Mouse (Mus musculus) gastrocnemius, postnatal 4 days (tissue): ENCODE measurements around the gene Cacna1d. TPM values are rescaled to one million over a fixed set of nuclear protein-coding genes. Genes with fewer than 3 reads are reported as not detected.

Source experiments
- DNase-seq, 2 experiments: peaks; one replicate each; pipeline ENCODE4 v3.0.0; 2021 to 2022; ENCODE audit warnings: low spot score in 2 of 2, mixed read lengths in 2 of 2
- long read RNA-seq, 2 experiments: library from polyadenylated mRNA; stranded (forward); transcript quantifications; one replicate each; pipeline ENCODE4 v2.0.0; 2021
- total RNA-seq, 2 experiments: library from RNA; stranded (reverse); gene quantifications; 2 replicates each; pipeline ENCODE4 v1.2.3; 2021

Cacna1d gene
- 1 to 10 TPM; 2.5 TPM for total RNA-seq
- long read RNA-seq, experiment 1, partial matches to known transcripts: 1 of 2 reads
- long read RNA-seq, experiment 1, other reads (novel, unspliced or antisense): 1 of 2 reads
- long read RNA-seq, experiment 2: 0 reads

DNA sequence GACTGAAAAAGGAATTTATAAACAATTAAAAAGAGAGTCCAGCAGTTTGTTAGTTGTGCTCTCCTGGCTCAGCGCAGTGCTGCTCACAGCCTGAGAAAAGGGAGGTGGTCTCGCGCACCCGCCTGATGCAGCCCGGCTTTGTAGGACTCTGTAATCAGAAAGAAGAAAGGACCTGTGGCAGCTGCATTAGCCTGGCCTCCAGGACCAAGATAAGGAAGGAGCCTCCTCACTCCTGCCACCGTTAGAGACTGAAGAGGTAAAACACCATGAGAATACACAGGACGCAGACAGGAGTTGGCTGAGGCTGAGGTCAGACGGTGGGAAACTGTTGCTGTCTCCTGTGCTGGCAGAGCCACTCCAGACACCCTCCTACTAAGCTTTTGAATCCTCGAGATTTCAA, at the start of gene Cacna1d:
TSS of gene Cacna1d (minus strand) at position 114 of the 400 bp plus-strand sequence.
- DNase-seq: no peak

DNA sequence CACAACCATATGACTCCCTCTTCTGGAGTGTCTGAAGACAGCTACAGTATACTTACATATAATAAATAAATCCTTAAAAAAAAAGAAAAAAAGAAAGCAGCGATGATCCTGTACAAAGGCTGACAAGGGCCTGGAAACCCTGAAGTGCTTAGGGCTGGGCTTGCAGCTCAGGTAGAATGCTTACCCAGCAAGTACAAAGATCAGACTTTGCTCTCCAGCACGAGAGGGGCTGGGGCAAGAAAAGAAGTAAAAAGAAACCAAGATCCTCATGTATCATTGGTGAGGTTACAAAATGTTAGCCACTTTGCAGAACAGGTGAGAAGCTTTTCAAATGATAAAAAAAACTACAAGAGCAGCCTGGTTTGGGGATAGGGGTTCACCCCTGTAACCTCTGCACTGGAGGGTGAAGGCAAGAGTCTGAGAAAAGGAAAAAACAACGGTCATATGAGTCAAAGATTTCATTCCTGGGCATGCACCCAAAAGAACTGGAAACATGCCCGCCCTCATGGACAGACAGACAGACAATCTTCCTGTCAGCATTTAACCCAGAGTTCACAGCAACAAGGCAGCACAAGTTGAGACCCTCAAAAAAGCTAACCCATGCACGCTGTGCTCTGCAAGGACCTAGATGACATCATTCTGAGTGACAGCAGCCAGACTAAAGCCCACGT, 42.7 kb upstream of the Cacna1d start:
- no peak for DNase-seq

DNA sequence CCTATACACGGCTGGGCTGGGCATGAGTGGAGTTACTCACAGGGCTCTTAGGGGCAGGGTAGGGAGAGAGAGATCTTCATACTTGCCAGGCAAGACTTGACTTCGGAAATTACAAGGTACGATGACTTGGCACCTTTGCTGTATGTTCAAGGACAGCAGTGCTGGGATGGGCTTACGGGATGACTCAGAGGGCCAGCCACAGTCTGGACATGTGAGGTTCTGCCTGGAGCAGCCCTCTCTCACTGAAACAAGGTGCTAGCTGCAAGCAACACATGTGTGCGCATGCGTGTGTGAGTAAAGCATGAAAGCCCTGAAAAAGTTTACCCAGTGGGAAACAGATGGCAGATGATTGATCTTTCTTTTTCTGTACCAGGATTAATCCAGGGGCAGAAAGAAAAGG, 40.6 kb upstream of the Cacna1d start:
- DNase-seq: no peak

DNA sequence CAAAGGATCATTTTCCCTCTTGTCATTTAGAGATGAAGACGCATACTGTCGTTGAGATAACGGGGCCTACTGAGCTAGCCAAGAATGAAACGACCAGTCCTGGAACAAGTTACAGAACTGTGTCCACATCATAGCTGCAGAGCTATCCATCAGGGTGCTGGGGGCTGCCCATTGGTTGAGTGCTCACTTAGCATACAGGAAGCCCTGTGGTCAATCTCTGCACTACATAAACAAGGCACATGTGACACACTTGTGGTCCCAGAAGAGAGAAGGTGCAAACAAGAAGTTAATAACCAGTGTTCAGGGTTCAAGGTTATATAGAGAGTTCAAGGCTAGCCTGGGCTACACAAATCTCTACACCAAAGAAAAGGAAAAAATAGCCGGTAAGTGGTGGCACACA, 40.2 kb upstream of the Cacna1d start:
- DNase-seq: no peak

DNA sequence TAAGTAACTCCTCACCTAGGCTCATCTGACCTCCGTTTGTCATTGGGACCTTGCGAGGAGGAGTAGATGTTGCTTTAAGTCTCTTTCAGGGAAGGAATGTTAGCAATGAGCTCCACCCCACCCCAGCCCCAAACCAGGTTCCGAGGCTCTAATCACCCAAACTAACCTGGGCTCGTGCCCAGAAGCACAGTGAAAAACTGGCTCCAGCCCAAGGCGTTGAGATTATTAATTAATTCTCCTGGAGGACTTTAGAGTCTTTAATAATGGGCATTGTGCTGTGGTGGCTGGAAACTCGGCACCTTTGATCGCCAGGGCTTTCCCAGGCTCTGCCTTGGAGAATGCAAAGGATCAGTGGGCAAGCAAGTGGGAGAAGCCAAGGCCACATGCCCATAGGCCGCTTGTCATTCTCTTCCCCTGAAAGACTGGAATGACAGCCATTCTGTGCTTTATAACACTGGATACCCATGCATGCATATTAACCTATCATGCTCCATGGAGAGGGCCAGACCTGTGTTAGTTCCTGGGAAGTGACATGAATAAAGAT, 39.5 kb upstream of the Cacna1d start:
- DNase-seq: no peak

DNA sequence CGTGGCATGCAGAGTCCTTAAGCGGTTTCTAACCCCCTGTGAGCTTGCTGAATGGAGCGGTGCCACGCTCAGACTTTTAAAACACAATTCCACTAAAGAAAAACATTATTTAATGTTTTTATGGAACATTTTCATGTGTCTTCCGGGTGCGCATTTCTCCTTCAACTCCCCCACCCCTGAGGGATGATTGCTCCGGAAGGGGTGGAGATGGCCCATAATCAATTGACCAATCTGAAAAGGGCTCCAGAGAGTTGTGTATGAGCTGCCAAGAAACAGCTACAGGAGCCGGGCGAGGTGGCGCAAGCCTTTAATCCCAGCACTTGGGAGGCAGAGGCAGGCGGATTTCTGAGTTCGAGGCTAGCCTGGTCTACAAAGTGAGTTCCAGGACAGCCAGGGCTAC, 38.2 kb upstream of the Cacna1d start:
- no peak for DNase-seq

DNA sequence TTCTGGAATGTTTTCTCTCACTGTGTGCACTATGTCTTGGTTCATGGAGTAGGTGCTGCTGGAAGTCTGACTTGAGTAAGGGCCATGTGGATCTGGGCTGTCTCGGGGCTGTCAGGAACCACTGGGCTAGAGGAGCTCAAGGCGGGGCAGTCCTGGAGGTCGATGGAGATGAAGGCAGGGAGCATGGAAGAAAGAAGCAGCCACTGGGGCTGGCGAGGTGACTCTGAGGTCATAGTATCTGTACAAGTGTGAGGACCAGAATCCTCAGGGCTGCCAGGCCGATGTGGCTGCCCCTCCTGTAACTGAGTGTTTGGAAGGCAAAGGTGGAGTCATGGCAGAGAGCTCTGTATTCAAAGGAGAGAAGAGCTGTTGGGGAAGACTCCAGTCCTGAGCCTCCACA, 37.7 kb upstream of the Cacna1d start:
- DNase-seq: no peak

DNA sequence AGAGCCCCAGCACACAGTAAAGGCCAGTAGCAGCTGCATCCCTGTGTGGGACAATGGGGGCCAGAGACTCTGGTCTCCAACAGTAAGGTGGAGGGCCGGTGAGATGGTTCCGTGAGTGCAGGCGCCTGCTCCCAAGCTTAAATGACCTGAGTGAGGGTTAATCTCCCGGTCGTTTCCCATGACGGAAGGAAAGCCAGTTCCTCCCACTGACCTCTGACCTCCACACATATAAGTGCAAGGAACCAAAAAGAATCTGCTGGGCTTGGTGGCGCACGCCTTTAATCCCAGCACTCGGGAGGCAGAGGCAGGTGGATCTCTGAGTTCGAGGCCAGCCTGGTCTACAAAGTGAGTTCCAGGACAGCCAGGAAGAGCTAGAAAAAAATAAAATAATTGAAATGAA, 37.1 kb upstream of the Cacna1d start:
- DNase-seq: no peak

DNA sequence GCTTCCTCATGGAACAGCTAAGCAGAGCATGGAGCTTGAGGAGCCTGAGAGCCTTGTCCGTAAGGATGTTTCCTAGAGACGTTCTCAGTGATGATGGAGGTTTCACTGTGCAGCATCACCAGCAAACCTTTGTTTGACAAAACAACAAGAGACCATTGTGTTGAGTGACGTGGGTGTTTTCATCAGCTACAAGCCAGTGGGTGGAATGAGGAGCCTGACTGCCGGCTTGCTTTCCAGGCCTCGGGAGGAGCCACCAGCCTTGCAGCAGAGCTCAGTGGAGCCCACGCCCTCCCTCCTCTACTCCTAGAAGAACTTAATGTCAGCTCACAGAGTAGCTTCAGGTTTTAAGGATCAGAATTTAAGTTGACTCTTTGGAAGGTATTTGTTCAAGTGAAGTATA, 32.1 kb upstream of the Cacna1d start:
- DNase-seq: no peak

DNA sequence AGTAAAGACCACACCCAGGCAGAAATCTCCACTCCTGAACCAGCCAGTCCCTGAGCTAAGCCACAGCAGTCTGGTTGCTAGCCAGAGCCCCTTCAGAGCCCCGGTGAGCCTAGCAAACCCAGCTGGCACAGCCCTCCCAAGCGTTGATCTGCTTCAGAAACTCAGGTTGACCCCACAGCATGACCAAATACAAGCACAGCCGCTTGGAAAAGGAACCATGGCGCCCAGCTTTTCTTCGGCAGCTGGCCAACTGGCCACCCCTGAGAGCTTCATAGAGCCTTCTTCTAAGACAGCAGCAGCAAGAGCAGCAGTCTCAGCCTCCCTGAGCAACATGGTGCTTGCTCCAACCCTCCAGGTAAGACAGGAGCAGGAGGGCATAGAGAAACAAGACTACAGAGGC, 28.1 kb upstream of the Cacna1d start:
- no peak for DNase-seq

DNA sequence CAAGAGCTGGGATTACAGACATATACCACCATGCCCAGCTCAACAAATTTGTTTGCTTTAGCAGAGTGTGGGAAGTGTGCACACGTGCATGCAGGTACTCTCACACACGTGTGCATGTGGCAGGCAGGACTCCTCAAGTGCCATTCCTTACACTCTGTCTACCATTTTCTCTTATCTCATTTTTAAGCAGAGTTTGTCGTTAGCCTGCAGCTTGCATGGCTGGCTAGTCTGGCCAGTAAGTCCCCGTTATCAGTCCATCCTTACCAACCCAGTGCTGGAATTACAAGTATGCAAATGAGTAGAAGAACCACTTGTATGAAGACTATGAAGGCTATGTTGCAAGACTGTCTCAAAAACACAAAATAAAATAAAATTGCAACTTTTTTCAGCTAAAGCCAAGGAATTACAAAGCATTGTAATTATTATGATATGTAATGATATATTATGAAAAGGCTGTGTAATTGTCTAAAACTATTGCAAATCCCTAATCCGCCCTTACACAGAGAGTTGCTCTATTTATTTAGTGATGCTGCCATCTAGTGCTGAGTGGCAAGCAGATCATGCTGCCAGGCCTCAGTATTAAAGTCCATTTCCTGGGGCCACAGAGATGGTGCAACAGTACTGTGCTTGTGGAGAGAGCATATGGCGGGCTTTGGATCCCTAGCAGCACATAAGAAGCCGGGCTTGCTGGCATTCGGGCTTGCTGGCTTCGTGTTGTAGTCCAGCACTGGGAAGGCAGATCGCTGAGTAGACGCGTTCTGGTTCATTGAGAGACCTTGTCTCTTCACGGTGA, 24.9 kb upstream of the Cacna1d start:
- no peak for DNase-seq

DNA sequence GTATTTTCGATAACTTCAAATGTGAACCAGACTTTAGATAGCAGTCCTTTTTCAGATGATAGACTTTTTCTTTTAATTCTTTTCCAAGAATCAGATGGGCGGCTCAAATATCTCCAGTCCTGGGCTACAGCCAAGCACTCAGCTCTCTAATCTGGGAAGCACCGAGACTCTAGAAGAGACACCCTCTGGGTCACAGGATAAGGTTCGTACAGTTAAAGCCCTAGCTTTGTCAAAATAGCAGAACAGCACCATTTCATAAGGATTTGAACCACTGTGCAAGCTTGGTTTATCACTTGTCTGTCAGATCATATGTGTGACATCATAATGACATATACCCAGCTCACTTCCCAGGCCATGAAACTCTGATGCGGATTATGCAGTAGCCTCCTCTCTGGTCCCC, 21.6 kb upstream of the Cacna1d start:
- DNase-seq: no peak

DNA sequence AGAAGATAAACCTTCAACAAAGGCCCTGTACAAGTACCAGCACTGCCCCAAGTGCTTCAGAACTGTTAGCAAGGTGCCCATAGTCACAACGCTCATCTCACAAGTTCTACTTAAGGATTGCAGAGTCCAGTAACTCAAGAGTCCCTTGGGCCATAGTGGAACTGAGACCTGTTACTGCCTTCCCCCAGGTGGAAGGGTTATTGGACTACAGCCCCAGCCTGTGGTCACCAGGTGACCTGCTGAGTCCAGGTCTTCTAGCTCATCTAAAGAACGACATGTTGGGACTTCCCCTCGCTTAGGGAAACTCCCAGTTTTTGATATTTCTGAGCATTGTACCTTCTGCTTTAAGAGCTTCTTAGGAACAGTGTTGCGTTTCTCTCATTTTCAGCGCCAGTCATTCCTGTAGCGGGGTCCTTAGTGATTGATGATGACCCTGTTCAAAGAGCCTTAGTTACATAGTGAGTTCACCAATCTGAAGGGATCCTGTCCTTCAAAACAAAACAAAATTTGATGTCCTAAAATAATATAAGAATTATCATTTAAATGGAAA, 19.0 kb upstream of the Cacna1d start:
- DNase-seq: no peak

DNA sequence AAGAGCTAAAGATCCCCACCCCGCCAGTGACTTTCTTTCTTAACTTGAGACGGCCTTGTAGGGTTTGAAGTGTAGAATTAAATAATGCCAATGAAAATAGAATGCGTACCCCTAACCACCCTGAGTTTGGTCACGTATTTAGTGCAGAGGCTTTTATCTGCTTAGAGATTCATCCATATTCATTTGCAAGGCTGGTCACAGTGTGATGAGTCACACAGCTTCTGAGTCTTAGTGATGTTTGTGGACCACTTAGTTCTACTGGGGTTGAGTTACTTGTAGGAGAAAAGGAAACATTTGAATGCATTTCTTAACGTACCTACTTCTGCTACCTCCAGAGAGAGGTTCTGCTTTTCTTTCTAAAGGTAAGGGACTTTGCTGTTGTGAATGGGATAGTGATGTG, 13.7 kb upstream of the Cacna1d start:
- DNase-seq: no peak

DNA sequence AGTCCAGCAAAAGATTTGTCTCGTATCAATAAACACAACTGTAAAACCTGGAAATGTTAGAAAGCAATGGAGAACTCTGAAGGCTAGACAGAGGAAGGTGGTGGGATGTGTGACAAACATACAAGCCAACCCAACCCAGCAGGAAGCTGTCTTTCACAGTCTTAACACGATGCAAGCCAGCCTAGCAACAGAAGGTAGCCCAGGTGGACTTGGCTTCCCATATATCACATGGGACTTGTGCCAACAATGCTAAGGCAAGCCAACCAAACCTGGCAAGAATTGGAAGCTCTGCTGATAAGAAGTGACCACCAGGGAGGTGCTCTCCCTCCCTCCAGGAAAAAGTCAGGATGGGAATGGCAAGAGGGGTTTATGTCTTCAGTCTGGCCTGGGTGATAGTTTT, 6.9 kb upstream of the Cacna1d start:
- DNase-seq: no peak

DNA sequence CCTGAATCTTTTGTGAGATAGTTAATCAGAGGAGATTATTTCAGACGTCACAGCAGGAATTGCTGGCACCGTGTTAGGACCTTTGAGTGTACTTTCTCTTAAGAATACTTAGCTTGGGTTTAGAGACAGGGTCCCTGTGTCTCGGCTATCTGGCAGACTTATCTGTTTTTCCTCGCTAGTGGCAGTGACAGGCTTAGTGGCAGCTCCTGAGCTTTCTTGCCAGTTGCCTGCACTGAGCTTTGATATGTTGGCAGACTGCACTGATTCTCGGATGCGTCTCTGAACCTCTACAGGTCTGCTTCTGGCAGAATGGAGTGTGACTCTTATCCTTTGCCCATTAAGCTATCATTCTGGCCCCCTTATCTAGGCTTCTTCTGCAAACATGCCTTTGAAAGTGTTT, 3.7 kb upstream of the Cacna1d start:
- DNase-seq: no peak

DNA sequence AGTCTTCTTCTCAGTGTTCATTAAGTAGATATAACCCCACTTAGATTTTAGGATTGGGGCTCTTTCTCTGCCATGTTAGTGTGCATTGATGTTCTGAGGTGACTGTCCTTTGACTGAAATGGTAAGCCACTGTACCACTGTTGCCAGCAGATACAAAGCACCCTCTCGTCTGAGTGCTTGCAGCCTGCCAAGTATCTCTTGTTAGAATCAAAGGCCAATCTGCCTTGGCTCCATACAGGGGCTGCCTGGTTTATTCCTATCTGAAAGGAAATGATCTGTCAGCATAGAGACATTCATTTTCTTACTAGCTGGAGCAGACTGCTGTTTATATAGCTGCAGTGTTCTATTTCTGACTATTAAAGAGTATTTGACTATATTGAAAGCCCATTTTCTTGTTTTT, 2.0 kb upstream of the Cacna1d start:
- DNase-seq: no peak

DNA sequence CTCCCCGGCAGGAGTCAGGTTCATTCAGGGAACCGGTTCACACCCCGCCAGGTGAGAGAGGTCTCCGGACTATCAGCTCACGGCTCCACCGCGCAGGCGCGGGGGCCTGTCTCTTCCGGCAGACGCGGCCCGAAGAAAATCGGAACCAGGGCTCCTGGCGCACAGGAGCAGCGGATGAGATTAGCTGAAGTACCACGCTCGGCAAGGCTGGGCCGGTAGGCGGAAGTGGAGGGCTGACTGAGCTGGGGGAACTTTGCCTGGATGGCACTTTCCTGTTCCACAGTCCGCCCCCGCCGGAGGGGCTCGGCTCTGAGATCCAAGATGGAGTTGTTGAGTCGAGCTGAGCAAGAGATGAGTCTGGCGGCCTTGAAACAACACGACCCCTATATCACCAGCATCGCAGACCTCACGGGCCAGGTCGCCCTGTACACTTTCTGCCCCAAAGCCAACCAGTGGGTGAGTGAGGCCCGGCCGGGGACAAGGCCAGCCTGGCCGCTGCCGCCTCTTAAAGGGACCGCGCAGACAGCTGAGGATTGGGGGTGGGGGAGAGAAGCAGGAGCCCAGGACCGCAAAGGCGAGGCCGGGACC, 11.8 kb downstream of the Cacna1d start, which contains the start of gene Dcp1a:
TSS of gene Dcp1a (plus strand) at position 175 of the 588 bp plus-strand sequence.
- peak; percentile 87 to 94 for DNase-seq

DNA sequence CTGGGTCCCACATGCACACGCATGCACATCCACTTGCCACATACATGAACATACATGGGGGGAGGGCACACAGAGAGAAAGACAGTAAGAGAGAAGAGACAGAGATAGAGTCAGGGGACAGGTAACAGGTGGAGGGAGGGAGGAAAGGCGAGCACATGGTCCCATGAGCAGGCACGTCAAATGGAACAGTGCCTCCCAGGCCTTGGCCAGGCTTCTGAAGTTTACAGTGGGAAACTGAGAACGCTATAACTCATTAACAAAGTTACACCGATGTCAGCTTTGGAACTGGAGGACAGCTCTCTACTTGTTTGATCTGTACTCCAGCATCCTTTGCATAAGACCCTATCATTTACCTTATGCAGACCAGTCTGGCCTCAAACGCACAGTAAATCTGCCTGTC, 16.8 kb downstream of the Cacna1d start:
- DNase-seq: no peak

DNA sequence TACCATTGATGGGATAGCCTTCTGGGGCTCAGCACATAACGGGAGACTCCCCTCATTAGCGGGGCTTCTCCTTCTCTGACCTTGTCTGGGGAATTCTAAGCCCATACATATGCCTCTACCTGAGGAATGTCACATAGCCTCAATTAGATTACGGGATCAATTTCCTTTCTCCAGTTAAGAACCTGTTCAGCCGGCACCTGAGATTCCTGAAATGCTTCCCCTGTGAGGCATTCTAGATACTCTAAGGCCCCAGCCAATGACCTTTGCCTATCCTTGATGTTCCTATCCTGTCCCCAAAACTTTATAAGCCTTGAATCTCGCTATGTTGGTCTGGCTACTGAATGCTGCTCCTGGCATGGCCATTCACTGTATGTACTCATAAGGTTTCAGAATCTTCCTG, 17.6 kb downstream of the Cacna1d start:
- DNase-seq: no peak

DNA sequence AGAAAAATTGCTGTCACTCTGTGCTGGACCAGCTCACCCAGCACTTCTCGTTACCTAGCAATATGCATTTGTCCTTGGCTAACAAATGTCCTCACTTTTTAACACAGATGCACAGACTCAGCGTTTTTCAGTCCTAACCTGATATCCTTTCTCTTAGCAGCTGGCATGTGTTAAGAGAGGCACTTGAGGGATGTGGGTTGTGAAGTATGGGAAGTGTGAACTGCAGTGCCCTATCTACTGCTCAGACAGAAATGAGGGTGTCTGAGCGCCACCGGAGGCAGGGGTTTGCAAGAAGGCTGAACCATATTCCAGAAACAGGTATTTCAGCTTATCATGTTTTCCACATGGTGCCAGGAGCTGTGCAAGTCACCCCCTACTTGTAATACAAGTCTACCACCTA, 27.9 kb downstream of the Cacna1d start:
- no peak for DNase-seq
